Mouse (Mus musculus) stomach, postnatal 0 days (tissue): ENCODE measurements around the gene Pigw. TPM values are rescaled to one million over a fixed set of nuclear protein-coding genes. Genes with fewer than 3 reads are reported as not detected.
"Not testable (repeated sequence)": the region's sequence is repeated elsewhere in the genome, so short reads cannot be mapped to it uniquely, and the experiment has no call there.

Source experiments
- ATAC-seq: fragments of 200-750 bp; cut with Nextera tagmentation; 2 replicates; pipeline ENCODE4 v1.8.0; 2017; ENCODE audit not compliant: low FRiP score, low TSS enrichment
- DNase-seq: peaks from one replicate; pipeline ENCODE4 v3.0.0-alpha.2; 2016; ENCODE audit warnings: low spot score
- H3K27ac ChIP-seq: fragments of 300-500 bp; sonication (generic); replicated peaks from 2 replicates; pipeline ENCODE4 v1.5.1; 2014; ENCODE audit warnings: mild to moderate bottlenecking, control low read depth
- H3K27me3 ChIP-seq: fragments of 300-500 bp; sonication (generic); 2 replicates; pipeline ENCODE4 v1.6.1; 2014; ENCODE audit warnings: low read length; ENCODE audit not compliant: control insufficient read depth, insufficient read depth
- H3K36me3 ChIP-seq: fragments of 300-500 bp; sonication (generic); 2 replicates; pipeline ENCODE4 v1.6.1; 2014; ENCODE audit warnings: low read length, mixed read lengths; ENCODE audit not compliant: control insufficient read depth, insufficient read depth
- H3K4me1 ChIP-seq: fragments of 300-500 bp; sonication (generic); replicated peaks from 2 replicates; pipeline ENCODE4 v1.6.1; 2014; ENCODE audit warnings: antibody characterized with exemption; ENCODE audit not compliant: control insufficient read depth, insufficient read depth
- H3K4me2 ChIP-seq: fragments of 300-500 bp; sonication (generic); replicated peaks from 2 replicates; pipeline ENCODE4 v1.6.1; 2014; ENCODE audit warnings: low read depth, mild to moderate bottlenecking, control low read depth, moderate library complexity
- H3K4me3 ChIP-seq: fragments of 300-500 bp; sonication (generic); 2 replicates; pipeline ENCODE4 v1.5.1; 2014; ENCODE audit warnings: low read depth, low read length, control low read depth
- H3K9ac ChIP-seq: fragments of 300-500 bp; sonication (generic); 2 replicates; pipeline ENCODE4 v1.6.1; 2014; ENCODE audit warnings: mild to moderate bottlenecking, low read length, control low read depth, mixed read lengths
- H3K9me3 ChIP-seq: fragments of 300-500 bp; sonication (generic); 2 replicates; pipeline ENCODE4 v1.6.1; 2016; ENCODE audit warnings: low read length; ENCODE audit not compliant: control insufficient read depth
- CTCF ChIP-seq: IDR thresholded peaks from 2 replicates; pipeline ENCODE4 v1.5.1; 2016; ENCODE audit warnings: antibody characterized with exemption, low read depth, mild to moderate bottlenecking, moderate library complexity
- EP300 ChIP-seq: optimal IDR thresholded peaks from 2 replicates; pipeline ENCODE3; 2016; ENCODE audit warnings: antibody characterized with exemption
- WGBS: fragments of 180-500 bp; shearing (Covaris S2); extraction: QIAGEN DNeasy Blood & Tissue Kit; methylation state at CpG from one replicate; pipeline ENCODE4 v1.1.7; 2014; 5-methylcytosine and 5-hydroxymethylcytosine counted together
- microRNA-seq: library from miRNA; unstranded; fragments of <30 nt; microRNA quantifications from one replicate; pipeline ENCODE4, GENCODE M21; 2016
- polyA plus RNA-seq: library from polyadenylated mRNA; unstranded; fragments of >200 nt; fragmentation: Nextera tagmentation; extraction: Ambion mirVana; gene quantifications from 2 replicates; pipeline ENCODE4 v1.2.1, GENCODE M21; 2015

The Pigw gene
- polyA plus RNA-seq, 1 experiment from 2014 or later, result 1.8 TPM

DNA sequence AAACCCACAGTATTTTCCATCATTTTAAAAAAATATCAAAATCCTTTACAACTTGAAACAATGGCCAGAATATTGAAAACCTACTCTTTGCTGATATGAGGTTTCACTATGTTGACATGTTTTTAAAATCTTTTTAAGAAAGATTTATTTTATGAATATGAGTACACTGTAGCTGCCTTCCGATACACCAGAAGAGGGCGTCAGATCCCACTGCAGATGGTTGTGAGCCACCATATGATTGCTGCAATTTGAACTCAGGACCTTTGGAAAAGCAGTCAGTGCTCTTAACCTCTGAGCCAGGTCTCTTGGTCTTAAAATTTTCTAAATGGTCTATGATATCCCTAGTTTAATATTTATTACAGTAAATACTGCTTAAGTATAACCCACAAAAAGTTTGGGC, 40.8 kb downstream of the Pigw start:
- no peaks in the 10 kb centered on the region for H3K27me3 ChIP-seq
- no peak overlapping the region for H3K27ac ChIP-seq
- H3K36me3 ChIP-seq, result peaks cover 12% of the 10 kb centered on the region
- TF ChIP-seq CTCF (peak; percentile 40; the same call in 1 of the 2 replicates), EP300 (no peak)
- H3K9ac ChIP-seq, result no peak overlapping the region
- no peaks in the 10 kb centered on the region for H3K9me3 ChIP-seq
- ATAC-seq (no peak), DNase-seq (no peak)
- H3K4me2 ChIP-seq, result no peak overlapping the region
- no peaks in the 10 kb centered on the region for H3K4me1 ChIP-seq
- 90% methylated on average over 2 of the region's 2 CpGs for WGBS
- H3K4me3 ChIP-seq, result no peak overlapping the region

GRCm38 (mm10) chr11:84829495-84829894, 50.6 kb downstream of the Pigw start:
- Histone ChIP-seq H3K36me3 (peaks cover 10% of the 10 kb centered on the region; the same call in 1 of the 2 replicates), H3K4me2 (peak overlapping the region; percentile 95), H3K4me3 (peak overlapping the region; percentile 78), H3K9ac (peak overlapping the region; percentile 76), H3K27ac (peak overlapping the region; percentile 81)
- DNase-seq, H3K27me3 ChIP-seq, ATAC-seq, H3K9me3 ChIP-seq, H3K4me1 ChIP-seq: not testable (repeated sequence)
- 73% methylated on average over 11 of the region's 11 CpGs for WGBS

DNA sequence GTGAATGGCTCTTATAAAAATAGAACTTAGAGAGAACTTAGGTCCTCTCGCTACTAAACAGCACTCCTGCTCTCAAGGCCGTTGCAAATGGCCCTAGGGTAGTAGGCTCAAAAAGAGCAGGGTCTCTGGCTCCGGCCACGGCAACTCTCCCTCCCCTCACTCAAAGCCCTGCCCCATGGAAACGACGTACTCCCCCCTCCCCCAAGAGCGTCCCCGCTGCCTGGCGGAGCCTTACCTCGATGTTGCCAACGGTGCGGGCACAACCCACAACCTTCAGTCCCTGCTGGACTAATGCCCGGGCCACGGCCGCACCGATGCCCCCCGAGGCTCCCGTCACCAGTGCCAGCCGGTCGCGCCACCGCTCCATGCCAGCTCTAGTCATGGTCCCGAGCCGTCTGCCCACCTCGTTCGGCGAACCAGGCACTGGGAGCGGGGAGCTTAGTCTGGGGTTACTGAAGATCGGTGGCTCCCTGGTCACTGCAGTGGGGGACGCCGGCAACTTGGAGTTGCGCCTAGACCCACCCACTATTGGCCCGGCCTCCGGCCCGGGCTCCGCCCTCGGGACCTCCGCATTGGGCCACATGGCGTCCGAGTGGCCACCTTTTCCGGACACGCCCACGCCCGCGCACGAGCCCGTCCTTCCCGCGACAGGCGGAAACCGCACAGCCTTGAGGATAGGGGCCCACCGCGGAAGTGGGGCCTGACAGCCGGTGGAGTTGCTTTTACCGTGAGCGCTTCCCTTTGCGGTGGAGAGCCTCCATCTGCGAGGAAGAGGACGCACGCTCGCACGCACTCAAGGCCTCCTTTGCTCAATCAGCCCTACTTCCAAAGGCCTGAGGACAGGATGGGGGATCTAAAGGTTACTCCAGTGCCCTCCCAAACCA, 51.3 kb downstream of the Pigw start, which contains the start of gene Dhrs11:
Gene Dhrs11, minus strand, starts transcription at position 479 of the 884 bp plus-strand sequence.
- peaks cover 7% of the 10 kb centered on the region; the same call in 1 of the 2 replicates for H3K36me3 ChIP-seq
- no peaks in the 10 kb centered on the region for H3K9me3 ChIP-seq
- no peaks in the 10 kb centered on the region for H3K27me3 ChIP-seq
- H3K27ac ChIP-seq, result peak within 1 kb of the TSS; percentile 81
- ATAC-seq, result peak; percentile 93
- under 1% methylated on average over 62 of the region's 62 CpGs for WGBS
- H3K9ac ChIP-seq, result peak within 1 kb of the TSS; percentile 76
- H3K4me3 ChIP-seq, result peak within 1 kb of the TSS; percentile 78
- peak within 1 kb of the TSS; percentile 95 for H3K4me2 ChIP-seq
- TF ChIP-seq EP300 (no peak), CTCF (no peak; the same call in 1 of the 2 replicates)
- H3K4me1 ChIP-seq, result peaks cover 2% of the 10 kb centered on the region
- peak; percentile 95 for DNase-seq

GRCm38 (mm10) chr11:84827901-84828503, 52.1 kb downstream of the Pigw start:
- WGBS, result 54% methylated on average over 3 of the region's 3 CpGs
- DNase-seq, result no peak
- no peak for TF ChIP-seq CTCF
- TF ChIP-seq EP300, result no peak

GRCm38 (mm10) chr11:84827492-84827891, 52.6 kb downstream of the Pigw start:
- Histone ChIP-seq H3K4me1 (peaks cover 2% of the 10 kb centered on the region), H3K36me3 (peaks cover 6% of the 10 kb centered on the region; the same call in 1 of the 2 replicates), H3K27me3 (no peaks in the 10 kb centered on the region), H3K9me3 (no peaks in the 10 kb centered on the region), H3K4me2 (no peak overlapping the region), H3K27ac (no peak overlapping the region), H3K9ac (no peak overlapping the region), H3K4me3 (no peak overlapping the region)
- DNase-seq, result no peak
- ATAC-seq, result no peak
- TF ChIP-seq EP300 (no peak), CTCF (no peak)

More at GRCm38 (mm10) chr11:84827901-84828503, 52.1 kb downstream of the Pigw start:
- no peak for ATAC-seq
- Histone ChIP-seq H3K27me3 (no peaks in the 10 kb centered on the region), H3K4me2 (peak overlapping the region; percentile 95), H3K9me3 (no peaks in the 10 kb centered on the region), H3K27ac (peak overlapping the region; percentile 81; the same call in 1 of the 2 replicates), H3K4me3 (peak overlapping the region; percentile 78), H3K4me1 (peaks cover 2% of the 10 kb centered on the region), H3K9ac (peak overlapping the region; percentile 76), H3K36me3 (peaks cover 7% of the 10 kb centered on the region; the same call in 1 of the 2 replicates)

Small RNA genes lying within 50 kb of the gene (microRNA-seq; reads per million reads assigned to microRNA genes)
- gene Gm23564, result not detected

Other genes starting within 250 kb of the Pigw start
- 9.0 and 10.3 TPM in 2 replicates for gene Mrm1, start 60.8 kb downstream of the Pigw start, polyA plus RNA-seq
- gene Dhrs11, start 51.3 kb downstream of the Pigw start, polyA plus RNA-seq, result 10.7 and 12.3 TPM in 2 replicates
- gene Ggnbp2, start 9.5 kb downstream of the Pigw start, polyA plus RNA-seq, result 40.6 and 44.5 TPM in 2 replicates
- gene Myo19, start 137 bp downstream of the Pigw start, polyA plus RNA-seq, result 5.7 and 7.3 TPM in 2 replicates
- gene Znhit3, start 36.1 kb upstream of the Pigw start, polyA plus RNA-seq, result 27.9 and 28.6 TPM in 2 replicates
- gene Car4, start 77.5 kb upstream of the Pigw start, polyA plus RNA-seq, result 1.3 and 1.5 TPM in 2 replicates